Mouse (Mus musculus): ENCODE results near the gene Tmem217.

GRCm38 (mm10) chr17:29493461-29493980 lies 58.7 kb downstream of the Tmem217 start:
- TF ChIP-seq USF1 (IDR thresholded peaks at IDR 0.05; ENCODE audit: low read depth) (no peak), FOSL1 (IDR thresholded peaks at IDR 0.05; ENCODE audit: insufficient read depth, low read length, poor library complexity, severe bottlenecking) (no peak), CTCF (IDR thresholded peaks at IDR 0.05; ENCODE audit: control insufficient read depth, insufficient read depth, insufficient read length) (no peak)
